ENCODE assay signal across 9 mouse cellular contexts in the genomic region with DNA sequence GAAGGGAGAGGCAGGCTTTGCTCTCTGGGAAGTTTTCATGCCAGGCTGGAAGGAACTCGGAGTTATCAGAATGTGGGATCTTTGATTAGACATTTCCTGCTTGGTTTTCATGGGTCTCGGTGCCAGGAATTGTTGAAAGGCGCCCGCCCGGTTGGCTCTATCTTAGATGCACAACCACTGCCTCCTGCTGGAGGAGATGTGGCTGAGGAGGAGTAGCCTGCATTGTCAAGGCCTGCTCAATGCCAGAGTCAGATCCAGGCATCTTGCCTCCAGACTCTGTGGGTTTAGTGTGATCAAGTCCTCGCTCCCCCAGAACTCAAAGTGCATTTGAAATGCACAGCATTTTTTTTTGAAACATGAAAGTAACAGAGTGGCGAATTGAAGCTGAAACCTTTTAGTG.
DNase-seq lines count a peak whose midpoint lies in the region; ATAC-seq lines count a peak whose summit lies in the region.
"Had no signal": no experiment of that assay in that cellular context is flagged by ENCODE, and none has a peak within 500 bp of the region (broad histone marks: within the 10 kb centered on the region; RNA-seq: fewer than 3 reads in every experiment).

No protein-coding gene starts in this region.

- H3K27me3 ChIP-seq in lung, embryonic 16.5 days (ENCODE audit: control insufficient read depth, insufficient read depth, low read depth, low read length), result no peaks in the 10 kb centered on the region
- H3K27me3 ChIP-seq in neural tube, embryonic 15.5 days (replicated peaks), result no peaks in the 10 kb centered on the region
- H3K27me3 ChIP-seq: heart, embryonic 13.5 days had no signal

- no peak overlapping the region for H3K27ac ChIP-seq in lung, embryonic 16.5 days (ENCODE audit: low read length)
- no peak overlapping the region for H3K27ac ChIP-seq in neural tube, embryonic 15.5 days (replicated peaks)
- H3K27ac ChIP-seq: heart, embryonic 13.5 days had no signal

- H3K4me1 ChIP-seq in lung, embryonic 16.5 days (replicated peaks; ENCODE audit: control insufficient read depth, insufficient read depth, low read length), result peaks cover 6% of the 10 kb centered on the region; the same call in 1 of the 2 replicates
- no peaks in the 10 kb centered on the region for H3K4me1 ChIP-seq in neural tube, embryonic 15.5 days

- H3K36me3 ChIP-seq in lung, embryonic 16.5 days (ENCODE audit: control insufficient read depth, insufficient read depth, low read length), result no peaks in the 10 kb centered on the region
- H3K36me3 ChIP-seq in neural tube, embryonic 15.5 days, result no peaks in the 10 kb centered on the region

- ATAC-seq in lung, embryonic 16.5 days (ENCODE audit: low read depth), result peak; percentile 32
- ATAC-seq in neural tube, embryonic 15.5 days (ENCODE audit: low FRiP score), result no peak

- WGBS in lung, embryonic 16.5 days, result 70% methylated on average over 7 of the region's 7 CpGs
- 80% methylated on average over 7 of the region's 7 CpGs for WGBS in neural tube, embryonic 15.5 days

- H3K4me3 ChIP-seq in lung, embryonic 16.5 days (ENCODE audit: low read length), result no peak overlapping the region
- H3K4me3 ChIP-seq in neural tube, embryonic 15.5 days (replicated peaks), result no peak overlapping the region
- H3K4me3 ChIP-seq: heart, embryonic 13.5 days had no signal

- DNase-seq in adrenal gland, postnatal 10 days, result peak; percentile 47
- DNase-seq in adrenal gland, adult 8-10 months, result no peak
- peak; percentile 53 for DNase-seq in ovary, postnatal 36 days (ENCODE audit: low spot score)
- DNase-seq in ovary, postnatal 10 days (ENCODE audit: low spot score), result no peak
- peak; percentile 48 for DNase-seq in fibroblast of lung, adult 2 months (ENCODE audit: low read depth)
- no peak for DNase-seq in B cell, adult 2 months

- no peak overlapping the region for H3K4me2 ChIP-seq in lung, embryonic 16.5 days (ENCODE audit: low read depth, low read length)
- no peak overlapping the region for H3K4me2 ChIP-seq in neural tube, embryonic 15.5 days
- H3K4me2 ChIP-seq: heart, embryonic 13.5 days had no signal

- no peak overlapping the region for H3K9ac ChIP-seq in lung, embryonic 16.5 days (ENCODE audit: low read length)
- H3K9ac ChIP-seq in neural tube, embryonic 15.5 days (replicated peaks), result no peak overlapping the region
- H3K9ac ChIP-seq: heart, embryonic 13.5 days had no signal

- H3K9me3 ChIP-seq in lung, embryonic 16.5 days (ENCODE audit: control insufficient read depth, low read length), result no peaks in the 10 kb centered on the region
- no peaks in the 10 kb centered on the region for H3K9me3 ChIP-seq in neural tube, embryonic 15.5 days (replicated peaks)
- H3K9me3 ChIP-seq: heart, embryonic 13.5 days had no signal

Comparison
In these comparisons a context has a peak if more than half of its experiments do, and no peak if none do; other contexts are left out.
1. DNase-seq: peak in adrenal gland, postnatal 10 days (single experiment), ovary, postnatal 36 days (single experiment) and fibroblast of lung, adult 2 months (single experiment); none in adrenal gland, adult 8-10 months (single experiment), ovary, postnatal 10 days (single experiment) and B cell, adult 2 months (0 of 2).